Mouse (Mus musculus) heart, adult 18-20 months (tissue): ENCODE data around the gene Fuom. TPM values are rescaled to one million over a fixed set of nuclear protein-coding genes. Genes with fewer than 3 reads are reported as not detected.

Experiments used
- DNase-seq, 2 experiments: peaks; one replicate each; pipeline ENCODE4 v3.0.0; 2021 to 2022; ENCODE audit warnings: mixed read lengths in 1 of 2
- total RNA-seq, 2 experiments: library from RNA; stranded (reverse); gene quantifications; 2 replicates each; pipeline ENCODE4 v1.2.3; 2021

The Fuom gene
- total RNA-seq, 2 experiments from 2014 or later: 76.2 to 87.2 TPM

GRCm38 (mm10) chr7:140057413-140058407 lies 44.5 kb downstream of the Fuom start:
- peak in 1 of 2 experiments; percentile 19 for DNase-seq

- no peak for DNase-seq
Observed at GRCm38 (mm10) chr7:140054124-140054523, 48.1 kb downstream of the Fuom start.

- DNase-seq: peak in 1 of 2 experiments; percentile 45
Observed at GRCm38 (mm10) chr7:140049115-140049689, 53.0 kb downstream of the Fuom start.

GRCm38 (mm10) chr7:140048361-140049114 lies 53.7 kb downstream of the Fuom start, which contains the start of gene Msx3:
Msx3 (minus strand) TSS chr7:140049089.
- DNase-seq: no peak

- peak in 1 of 2 experiments; percentile 23 for DNase-seq
Observed at GRCm38 (mm10) chr7:140047811-140048311, 54.4 kb downstream of the Fuom start.

Other genes with a start within 250 kb of the Fuom start
- gene Kndc1, start 207.7 kb downstream of the Fuom start, total RNA-seq: under 1 TPM in 1 of 2 experiments, not detected in 1; 0.26 TPM
- gene Utf1, start 158.7 kb downstream of the Fuom start, total RNA-seq: not detected
- not detected for gene 6430531B16Rik, start 123.7 kb downstream of the Fuom start, total RNA-seq
- 1 to 10 TPM in 1 of 2 experiments, under 1 TPM in 1; 0.37 to 2.1 TPM for gene Adam8, start 109.9 kb downstream of the Fuom start, total RNA-seq
- gene Zfp511, start 66.0 kb downstream of the Fuom start, total RNA-seq: 1 to 10 TPM; 7.5 to 8.4 TPM
- gene Tubgcp2, start 65.8 kb downstream of the Fuom start, total RNA-seq: 10 to 100 TPM; 31.9 to 35.4 TPM
- gene Msx3, start 53.4 kb downstream of the Fuom start, total RNA-seq: not detected
- not detected for gene Caly, start 19.9 kb downstream of the Fuom start, total RNA-seq
- not detected for gene Prap1, start 9.0 kb downstream of the Fuom start, total RNA-seq
- 1 to 10 TPM; 3.6 to 5.5 TPM for gene Paox, start 13.4 kb upstream of the Fuom start, total RNA-seq
- gene Echs1, start 14.0 kb upstream of the Fuom start, total RNA-seq: 100 to 1,000 TPM; 512 to 515 TPM
- gene Mtg1, start 35.1 kb upstream of the Fuom start, total RNA-seq: 10 to 100 TPM; 28.5 to 34.2 TPM
- under 1 TPM; 0.35 to 0.41 TPM for gene Sprn, start 52.4 kb upstream of the Fuom start, total RNA-seq
- not detected for gene Olfr522, start 62.3 kb upstream of the Fuom start, total RNA-seq
- not detected for gene Olfr523, start 70.8 kb upstream of the Fuom start, total RNA-seq
- gene Olfr524, start 103.5 kb upstream of the Fuom start, total RNA-seq: not detected
- gene Cd163l1, start 115.8 kb upstream of the Fuom start, total RNA-seq: under 1 TPM in 1 of 2 experiments, not detected in 1; 0.20 TPM
- not detected for gene 5830411N06Rik, start 144.8 kb upstream of the Fuom start, total RNA-seq
- not detected for gene Olfr525, start 218.4 kb upstream of the Fuom start, total RNA-seq
- gene Olfr527, start 231.6 kb upstream of the Fuom start, total RNA-seq: not detected